Mouse (Mus musculus) MEL (cell line): ENCODE results near the gene Tln2. TPM values are rescaled to one million over a fixed set of nuclear protein-coding genes. Genes with fewer than 3 reads are reported as not detected.

Experiments used
- DNase-seq: peaks from one replicate; pipeline ENCODE4 v3.0.0; 2011; ENCODE audit warnings: low read depth, low spot score
- H3K27ac ChIP-seq: 2 replicates; pipeline ENCODE4 v1.5.1; 2012; ENCODE audit warnings: low read depth, mild to moderate bottlenecking, control low read depth, low read length, moderate library complexity; ENCODE audit not compliant: control insufficient read depth
- H3K27me3 ChIP-seq, 2 experiments: fragments of 150-350 bp in 1 of 2; sonication (generic) in 1 of 2; 2 replicates each; pipeline ENCODE4 v1.6.1; 2012; ENCODE audit warnings: low read length in 2 of 2, mild to moderate bottlenecking in 2 of 2, improper control_type of control experiment in 1 of 2, moderate library complexity in 1 of 2; ENCODE audit not compliant: insufficient read depth in 2 of 2, control insufficient read depth in 1 of 2
- H3K36me3 ChIP-seq, 2 experiments: 2 replicates each; pipeline ENCODE4 v1.6.1; 2012 to 2014; ENCODE audit warnings: low read length in 2 of 2, improper control_type of control experiment in 1 of 2, inconsistent platforms in 1 of 2, mild to moderate bottlenecking in 1 of 2; ENCODE audit not compliant: insufficient read depth in 2 of 2, control insufficient read depth in 1 of 2
- H3K4me1 ChIP-seq, 2 experiments: fragments of 150-350 bp in 1 of 2; sonication (generic) in 1 of 2; 2 replicates each; pipeline ENCODE4 v1.6.1; 2012; ENCODE audit warnings: low read length in 2 of 2, improper control_type of control experiment in 1 of 2, mild to moderate bottlenecking in 1 of 2; ENCODE audit not compliant: insufficient read depth in 2 of 2, control insufficient read depth in 1 of 2
- H3K4me3 ChIP-seq, 2 experiments: fragments of 150-350 bp in 1 of 2; sonication (generic) in 1 of 2; 2 replicates each; pipeline ENCODE4 v1.5.1; 2012; ENCODE audit warnings: low read depth in 2 of 2, low read length in 2 of 2, mild to moderate bottlenecking in 2 of 2, moderate library complexity in 2 of 2, control low read depth in 1 of 2, improper control_type of control experiment in 1 of 2; ENCODE audit not compliant: control insufficient read depth in 1 of 2, insufficient read depth in 1 of 2
- H3K79me2 ChIP-seq: 2 replicates; pipeline ENCODE4 v1.6.1; 2012; ENCODE audit warnings: mild to moderate bottlenecking, low read length, moderate library complexity; ENCODE audit not compliant: control insufficient read depth, poor library complexity, insufficient read depth
- H3K9ac ChIP-seq: 2 replicates; pipeline ENCODE4 v1.6.1; 2012; ENCODE audit warnings: low read depth, mild to moderate bottlenecking, control low read depth, low read length, moderate library complexity; ENCODE audit not compliant: control insufficient read depth, poor library complexity, severe bottlenecking
- H3K9me3 ChIP-seq: fragments of 150-350 bp; sonication (generic); replicated peaks from 2 replicates; pipeline ENCODE4 v1.6.1; 2012; ENCODE audit warnings: mild to moderate bottlenecking, low read length, improper control_type of control experiment, moderate library complexity; ENCODE audit not compliant: insufficient read depth
- BHLHE40 ChIP-seq: IDR thresholded peaks from 2 replicates; pipeline ENCODE4 v1.6.1; 2012; ENCODE audit warnings: low read depth, mild to moderate bottlenecking, inconsistent platforms, low read length, improper control_type of control experiment, borderline replicate concordance
- CHD1 ChIP-seq: IDR thresholded peaks from 2 replicates; pipeline ENCODE4 v1.6.1; 2012; ENCODE audit warnings: low read depth, mild to moderate bottlenecking, inconsistent platforms, low read length, improper control_type of control experiment
- CHD2 ChIP-seq: IDR thresholded peaks from 2 replicates; pipeline ENCODE4 v1.6.1; 2011; ENCODE audit warnings: low read length, improper control_type of control experiment
- CTCF ChIP-seq, 3 experiments: IDR thresholded peaks in 2 of 3; conservative IDR thresholded peaks in 1 of 3; 2 replicates each; pipeline ENCODE4 v1.5.1; 2011 to 2012; ENCODE audit warnings: low read length in 3 of 3, low read depth in 2 of 3, mild to moderate bottlenecking in 2 of 3, improper control_type of control experiment in 1 of 3, inconsistent platforms in 1 of 3, mixed read lengths in 1 of 3, moderate library complexity in 1 of 3; ENCODE audit not compliant: control insufficient read depth in 1 of 3, insufficient read depth in 1 of 3, poor library complexity in 1 of 3, severe bottlenecking in 1 of 3
- GABPA ChIP-seq: IDR thresholded peaks from 2 replicates; pipeline ENCODE4 v1.6.1; 2012; ENCODE audit warnings: low read depth, mild to moderate bottlenecking, inconsistent platforms, low read length, improper control_type of control experiment, moderate library complexity
- HCFC1 ChIP-seq: IDR thresholded peaks from 2 replicates; pipeline ENCODE4 v1.6.1; 2012; ENCODE audit warnings: low read depth, mild to moderate bottlenecking, inconsistent platforms, low read length, improper control_type of control experiment, moderate library complexity
- JUND ChIP-seq: IDR thresholded peaks from 2 replicates; pipeline ENCODE4 v1.6.1; 2011; ENCODE audit warnings: low read depth, mild to moderate bottlenecking, improper control_type of control experiment, low read length
- KAT2A ChIP-seq: conservative IDR thresholded peaks from 2 replicates; pipeline ENCODE4 v1.6.1; 2012; ENCODE audit warnings: low read depth, low read length, improper control_type of control experiment, inconsistent platforms
- MAZ ChIP-seq: IDR thresholded peaks from 2 replicates; pipeline ENCODE4 v1.6.1; 2012; ENCODE audit warnings: low read depth, mild to moderate bottlenecking, inconsistent platforms, low read length, improper control_type of control experiment
- MEF2A ChIP-seq: IDR thresholded peaks from 2 replicates; pipeline ENCODE4 v1.6.1; 2014; ENCODE audit warnings: low read depth, mild to moderate bottlenecking, inconsistent platforms, low read length, improper control_type of control experiment; ENCODE audit not compliant: poor library complexity, insufficient replicate concordance, severe bottlenecking; ENCODE audit errors: extremely low read depth
- MXI1 ChIP-seq: IDR thresholded peaks from 2 replicates; pipeline ENCODE4 v1.6.1; 2011; ENCODE audit warnings: mild to moderate bottlenecking, low read depth, low read length, improper control_type of control experiment
- MYB ChIP-seq: IDR thresholded peaks from 2 replicates; pipeline ENCODE4 v1.6.1; 2011; ENCODE audit warnings: mild to moderate bottlenecking, low read depth, low read length, improper control_type of control experiment
- MYC ChIP-seq: IDR thresholded peaks from 2 replicates; pipeline ENCODE4 v1.6.1; 2011; ENCODE audit warnings: low read depth, mild to moderate bottlenecking, low read length, improper control_type of control experiment, moderate library complexity
- NELFE ChIP-seq: IDR thresholded peaks from 2 replicates; pipeline ENCODE4 v1.6.1; 2011; ENCODE audit warnings: low read depth, low read length, improper control_type of control experiment
- NRF1 ChIP-seq: IDR thresholded peaks from 2 replicates; pipeline ENCODE4 v1.6.1; 2014; ENCODE audit warnings: low read depth, mild to moderate bottlenecking, inconsistent platforms, low read length, improper control_type of control experiment, moderate library complexity; ENCODE audit not compliant: poor library complexity, insufficient read depth, severe bottlenecking
- RAD21 ChIP-seq: IDR thresholded peaks from 2 replicates; pipeline ENCODE4 v1.6.1; 2011; ENCODE audit warnings: mild to moderate bottlenecking, low read depth, low read length, improper control_type of control experiment
- RCOR1 ChIP-seq: IDR thresholded peaks from 2 replicates; pipeline ENCODE4 v1.6.1; 2012; ENCODE audit warnings: low read depth, mild to moderate bottlenecking, inconsistent platforms, low read length, improper control_type of control experiment
- SIN3A ChIP-seq: IDR thresholded peaks from 2 replicates; pipeline ENCODE4 v1.6.1; 2012; ENCODE audit warnings: low read length, improper control_type of control experiment, inconsistent platforms
- TAL1 ChIP-seq: IDR thresholded peaks from 2 replicates; pipeline ENCODE4 v1.6.1; 2012; ENCODE audit warnings: mild to moderate bottlenecking, inconsistent platforms, low read length, moderate library complexity, mixed read lengths
- TBP ChIP-seq: IDR thresholded peaks from 2 replicates; pipeline ENCODE4 v1.8.0; 2011; ENCODE audit warnings: low read depth, low read length, improper control_type of control experiment
- TCF12 ChIP-seq: IDR thresholded peaks from 2 replicates; pipeline ENCODE4 v1.6.1; 2014; ENCODE audit warnings: low read depth, mild to moderate bottlenecking, inconsistent platforms, low read length, improper control_type of control experiment, moderate library complexity
- USF1 ChIP-seq: IDR thresholded peaks from 2 replicates; pipeline ENCODE4 v1.6.1; 2014; ENCODE audit warnings: low read depth, mild to moderate bottlenecking, inconsistent platforms, low read length, improper control_type of control experiment, moderate library complexity
- ZKSCAN1 ChIP-seq: IDR thresholded peaks from 2 replicates; pipeline ENCODE4 v1.6.1; 2012; ENCODE audit warnings: low read depth, mild to moderate bottlenecking, inconsistent platforms, low read length, improper control_type of control experiment, moderate library complexity
- ZMIZ1 ChIP-seq: IDR thresholded peaks from 2 replicates; pipeline ENCODE4 v1.6.1; 2012; ENCODE audit warnings: low read depth, mild to moderate bottlenecking, inconsistent platforms, low read length, improper control_type of control experiment, moderate library complexity
- polyA plus RNA-seq, 2 experiments: library from polyadenylated mRNA; stranded (reverse) in 1 of 2; unstranded in 1 of 2; fragments of >175 nt in 1 of 2; fragments of >200 nt in 1 of 2; gene quantifications; 2 replicates each; pipeline versions ENCODE4 v1.2.1 to v1.2.4; 2012; ENCODE audit warnings: low replicate concordance in 2 of 2, low read depth in 1 of 2; ENCODE audit not compliant: insufficient read length in 2 of 2, insufficient read depth in 1 of 2, missing spikeins in 1 of 2
- total RNA-seq: library from RNA; depleted of rRNA; stranded (reverse); fragments of 300-350 nt; gene quantifications from 2 replicates; pipeline ENCODE4 v1.2.3, GENCODE M21; 2012

Gene Tln2
- total and polyA plus RNA-seq, 3 experiments, result not detected

DNA sequence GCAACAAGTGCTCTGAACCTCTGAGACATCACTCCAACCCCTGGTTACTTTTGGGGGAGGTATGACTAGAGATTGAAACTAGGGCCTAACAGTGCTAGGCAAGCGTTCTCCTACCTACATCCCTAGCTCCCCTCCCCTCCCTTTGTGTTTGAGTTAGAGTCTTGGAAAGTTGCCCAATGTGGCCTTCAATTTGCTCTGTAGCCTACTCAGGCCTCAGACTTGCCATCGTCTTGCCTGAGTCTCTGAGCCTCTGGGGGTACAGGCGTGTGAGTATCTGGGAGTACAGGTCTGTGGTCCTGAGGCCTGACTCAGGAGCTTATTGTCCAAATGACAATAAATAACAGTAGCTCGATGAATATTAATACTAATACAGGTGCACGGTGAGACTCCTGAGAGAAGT is 317.8 kb downstream of the Tln2 start:
- H3K27ac ChIP-seq, result no peak overlapping the region
- H3K9me3 ChIP-seq, result no peaks in the 10 kb centered on the region
- no peaks in the 10 kb centered on the region for H3K4me1 ChIP-seq
- H3K27me3 ChIP-seq, result no peaks in the 10 kb centered on the region
- H3K9ac ChIP-seq, result no peak overlapping the region
- no peak for DNase-seq
- no peaks in the 10 kb centered on the region for H3K36me3 ChIP-seq
- no peaks in the 10 kb centered on the region for H3K79me2 ChIP-seq
- TF ChIP-seq CHD1, result no peak
- no peak for TF ChIP-seq MXI1
- no peak for TF ChIP-seq NELFE
- TF ChIP-seq RCOR1, result no peak
- no peak for TF ChIP-seq TAL1
- TF ChIP-seq TBP, result no peak
- TF ChIP-seq GABPA, result no peak
- no peak for TF ChIP-seq HCFC1
- no peak for TF ChIP-seq CHD2
- TF ChIP-seq NRF1, result no peak
- TF ChIP-seq MAZ, result no peak
- TF ChIP-seq, all 39 proteins: peak for 0
- no peak overlapping the region for H3K4me3 ChIP-seq

DNA sequence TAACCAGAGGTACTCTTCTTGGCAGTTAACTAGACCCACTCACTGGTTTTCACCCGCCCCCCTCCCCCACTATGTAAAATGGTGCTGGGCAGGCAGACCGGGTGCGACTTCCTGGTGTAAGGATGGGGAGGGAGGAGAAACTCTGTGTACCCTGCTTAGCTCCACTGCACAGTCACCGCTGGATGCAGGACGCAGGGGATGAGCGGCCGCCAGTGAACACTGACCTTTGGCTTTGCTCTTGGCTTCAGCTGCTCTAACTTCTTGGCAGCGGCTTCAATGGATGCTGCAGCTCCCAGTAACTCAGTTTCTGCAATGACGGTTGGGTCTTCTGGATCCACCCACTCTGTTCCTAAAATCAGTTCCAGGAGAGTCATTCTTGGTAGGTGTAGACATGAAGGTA is 319.0 kb downstream of the Tln2 start:
- Histone ChIP-seq H3K9ac (no peak overlapping the region), H3K36me3 (no peaks in the 10 kb centered on the region), H3K27me3 (no peaks in the 10 kb centered on the region), H3K4me1 (no peaks in the 10 kb centered on the region), H3K79me2 (no peaks in the 10 kb centered on the region), H3K9me3 (no peaks in the 10 kb centered on the region), H3K4me3 (no peak overlapping the region), H3K27ac (no peak overlapping the region)
- no peak for DNase-seq
- TF ChIP-seq MYB, result no peak
- no peak for TF ChIP-seq MEF2A
- TF ChIP-seq GABPA, result no peak
- TF ChIP-seq TAL1, result no peak
- TF ChIP-seq BHLHE40, result no peak
- no peak for TF ChIP-seq CHD2
- TF ChIP-seq ZKSCAN1, result no peak
- TF ChIP-seq SIN3A, result no peak
- no peak for TF ChIP-seq CTCF (IDR thresholded peaks at IDR 0.05 in 2 of 3, conservative IDR thresholded peaks at IDR 0.05 in 1 of 3; ENCODE audit: control insufficient read depth in 1 of 3, insufficient read depth in 1 of 3, low read depth in 2 of 3, low read length in 3 of 3, poor library complexity in 1 of 3, severe bottlenecking in 1 of 3)
- no peak for TF ChIP-seq USF1
- TF ChIP-seq TBP, result no peak
- TF ChIP-seq ZMIZ1, result no peak
- TF ChIP-seq RCOR1, result no peak
- no peak for TF ChIP-seq RAD21
- no peak for TF ChIP-seq TCF12
- TF ChIP-seq JUND, result no peak
- no peak for TF ChIP-seq KAT2A
- no peak for TF ChIP-seq MYC
